Mouse (Mus musculus) embryonic facial prominence, embryonic 11.5 days (tissue): ENCODE results near the gene Adgra1. TPM values are rescaled to one million over a fixed set of nuclear protein-coding genes. Genes with fewer than 3 reads are reported as not detected.

Source experiments
- ATAC-seq: fragments of 200-750 bp; cut with Nextera tagmentation; replicated peaks from 2 replicates; pipeline ENCODE4 v1.8.0; 2017; ENCODE audit warnings: low read depth; ENCODE audit not compliant: insufficient number of reproducible peaks, low FRiP score, low TSS enrichment
- DNase-seq: peaks from one replicate; pipeline ENCODE4 v3.0.0-alpha.2; 2015; ENCODE audit warnings: low spot score
- H3K27ac ChIP-seq: fragments of 300-500 bp; sonication (generic); replicated peaks from 2 replicates; pipeline ENCODE4 v1.5.1; 2014; ENCODE audit warnings: mild to moderate bottlenecking, low read depth, low read length, control low read depth
- H3K27me3 ChIP-seq: fragments of 300-500 bp; sonication (generic); 2 replicates; pipeline ENCODE4 v1.6.1; 2014; ENCODE audit warnings: mild to moderate bottlenecking, low read length, moderate library complexity, mixed read lengths; ENCODE audit not compliant: control insufficient read depth, insufficient read depth
- H3K36me3 ChIP-seq: fragments of 300-500 bp; sonication (generic); replicated peaks from 2 replicates; pipeline ENCODE4 v1.6.1; 2014; ENCODE audit warnings: low read depth, mild to moderate bottlenecking, low read length, moderate library complexity, mixed read lengths; ENCODE audit not compliant: control insufficient read depth, insufficient read depth
- H3K4me1 ChIP-seq: fragments of 300-500 bp; sonication (generic); 2 replicates; pipeline ENCODE4 v1.6.1; 2014; ENCODE audit warnings: low read length, mixed read lengths; ENCODE audit not compliant: control insufficient read depth, insufficient read depth
- H3K4me2 ChIP-seq: fragments of 300-500 bp; sonication (generic); 2 replicates; pipeline ENCODE4 v1.6.1; 2014; ENCODE audit warnings: low read depth, mild to moderate bottlenecking, control low read depth, low read length, moderate library complexity
- H3K4me3 ChIP-seq: fragments of 300-500 bp; sonication (generic); 2 replicates; pipeline ENCODE4 v1.5.1; 2014; ENCODE audit warnings: low read depth, low read length, control low read depth
- H3K9ac ChIP-seq: fragments of 300-500 bp; sonication (generic); replicated peaks from 2 replicates; pipeline ENCODE4 v1.6.1; 2014; ENCODE audit warnings: mild to moderate bottlenecking, control low read depth, low read length
- H3K9me3 ChIP-seq: fragments of 300-500 bp; sonication (generic); replicated peaks from 2 replicates; pipeline ENCODE4 v1.6.1; 2016; ENCODE audit warnings: mild to moderate bottlenecking, low read length, inconsistent platforms, mixed read lengths; ENCODE audit not compliant: control insufficient read depth
- WGBS: fragments of 180-500 bp; shearing (Covaris S2); extraction: QIAGEN DNeasy Blood & Tissue Kit; methylation state at CpG from one replicate; pipeline ENCODE4 v1.1.7; 2014; 5-methylcytosine and 5-hydroxymethylcytosine counted together
- polyA plus RNA-seq: library from polyadenylated mRNA; unstranded; fragments of >200 nt; fragmentation: Nextera tagmentation; extraction: Ambion mirVana; gene quantifications from 2 replicates; pipeline ENCODE4 v1.2.1, GENCODE M21; 2014

Adgra1 gene
- polyA plus RNA-seq, 1 experiment from 2014 or later: 0.87 TPM

DNA sequence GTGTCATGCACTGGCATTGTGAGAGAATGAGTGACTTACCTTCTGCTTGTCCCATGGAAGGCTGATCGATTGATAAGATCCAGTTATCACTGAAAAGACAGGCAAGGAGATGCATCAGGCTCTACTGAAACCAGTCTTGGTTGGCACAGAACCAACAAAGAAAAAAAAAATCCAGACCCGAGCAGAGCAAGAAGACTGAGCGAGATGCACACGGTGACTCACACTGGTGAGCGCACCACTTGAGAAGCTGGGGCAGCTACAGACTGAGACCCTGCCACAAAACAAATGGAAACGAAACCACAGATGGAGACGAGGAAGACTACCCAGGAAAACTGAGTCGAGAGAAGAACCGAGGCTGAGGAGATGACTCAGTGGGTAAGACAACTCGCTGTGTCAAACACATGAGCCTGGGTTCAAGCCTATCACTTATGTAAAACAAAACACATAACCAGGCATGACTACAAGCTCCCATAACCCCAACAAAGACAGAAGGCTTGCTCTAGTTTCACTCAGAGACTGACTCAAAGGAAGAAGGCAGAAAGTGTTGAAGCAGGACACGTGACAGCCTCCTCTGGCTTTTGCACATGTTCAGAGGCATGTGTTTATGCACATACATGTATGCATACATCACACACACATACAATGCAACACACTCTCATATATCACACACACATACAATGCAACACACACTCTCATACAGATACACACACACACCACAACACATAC is 6.6 kb downstream of the Adgra1 start:
- DNase-seq (no peak), ATAC-seq (no peak)
- Histone ChIP-seq H3K4me2 (no peak overlapping the region), H3K4me1 (no peaks in the 10 kb centered on the region), H3K9ac (no peak overlapping the region), H3K27me3 (no peaks in the 10 kb centered on the region), H3K36me3 (no peaks in the 10 kb centered on the region), H3K9me3 (no peaks in the 10 kb centered on the region), H3K4me3 (no peak overlapping the region), H3K27ac (no peak overlapping the region)
- WGBS: 88% methylated on average over 11 of the region's 11 CpGs

DNA sequence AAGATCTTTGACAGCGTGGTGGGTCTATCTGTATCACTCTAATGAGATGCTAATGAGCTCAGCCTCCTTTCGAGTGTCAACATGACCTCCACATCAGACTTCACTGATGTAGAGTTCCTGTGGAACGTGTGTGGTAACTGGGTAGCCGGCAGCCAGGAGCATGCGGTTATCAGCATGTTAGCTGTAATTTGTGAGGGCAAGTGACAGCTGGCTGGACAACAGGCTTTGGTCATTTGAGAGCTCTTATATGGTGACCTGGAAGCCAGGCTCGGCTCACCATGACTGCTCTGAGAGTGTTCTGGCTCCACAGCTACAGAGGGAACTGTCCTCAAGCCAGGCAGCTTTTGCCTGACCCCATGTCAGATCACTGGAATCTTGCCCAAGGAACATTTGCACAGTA is 8.4 kb downstream of the Adgra1 start:
- Histone ChIP-seq H3K27me3 (no peaks in the 10 kb centered on the region), H3K4me2 (no peak overlapping the region), H3K27ac (no peak overlapping the region), H3K36me3 (no peaks in the 10 kb centered on the region), H3K4me1 (no peaks in the 10 kb centered on the region), H3K4me3 (no peak overlapping the region), H3K9me3 (no peaks in the 10 kb centered on the region), H3K9ac (no peak overlapping the region)
- ATAC-seq (no peak), DNase-seq (no peak)
- 73% methylated on average over 6 of the region's 6 CpGs for WGBS

DNA sequence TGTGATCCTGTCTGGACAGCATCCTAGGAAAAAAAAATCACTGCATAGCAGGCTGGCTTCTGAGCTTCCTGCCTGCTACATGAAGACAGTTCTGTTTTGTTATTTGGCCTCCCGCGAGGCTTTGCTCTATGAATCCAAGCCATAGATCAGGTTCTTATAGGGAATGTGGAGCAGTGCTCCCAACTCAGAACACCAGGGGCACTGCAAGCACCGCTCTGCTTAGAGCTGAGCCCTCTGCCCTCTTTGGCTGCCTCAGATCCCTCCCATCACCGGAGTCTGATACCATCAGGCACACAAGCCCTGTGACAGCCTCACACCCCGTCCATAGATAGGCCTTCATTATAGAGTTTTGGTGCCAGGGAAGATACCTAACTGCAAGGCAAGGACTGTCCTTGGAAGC is 9.2 kb downstream of the Adgra1 start:
- Histone ChIP-seq H3K9ac (no peak overlapping the region), H3K4me2 (no peak overlapping the region), H3K36me3 (no peaks in the 10 kb centered on the region), H3K4me3 (no peak overlapping the region), H3K27me3 (no peaks in the 10 kb centered on the region), H3K4me1 (no peaks in the 10 kb centered on the region), H3K9me3 (no peaks in the 10 kb centered on the region), H3K27ac (no peak overlapping the region)
- WGBS: 50% methylated on average over 5 of the region's 5 CpGs
- DNase-seq (no peak), ATAC-seq (no peak)

DNA sequence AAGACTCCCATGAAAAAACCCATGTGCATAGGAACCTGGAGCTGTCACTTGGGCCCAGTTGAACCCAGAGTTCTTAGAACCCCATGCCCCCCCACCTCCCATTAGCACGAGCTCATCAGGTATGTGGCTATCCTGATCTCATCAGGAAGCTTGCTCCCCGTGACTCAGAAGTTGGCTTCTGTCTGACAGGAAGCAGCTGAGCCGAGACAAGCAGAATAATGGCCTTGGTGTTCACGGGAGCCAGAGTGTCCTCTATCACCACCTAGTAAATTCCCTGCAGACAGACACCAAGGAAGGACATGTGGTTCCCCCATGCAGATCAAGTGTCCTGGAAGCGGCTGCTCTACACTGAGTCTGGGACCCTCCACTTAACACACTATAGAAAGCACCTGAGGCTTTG is 9.8 kb downstream of the Adgra1 start:
- Histone ChIP-seq H3K9me3 (no peaks in the 10 kb centered on the region), H3K9ac (no peak overlapping the region), H3K36me3 (no peaks in the 10 kb centered on the region), H3K4me1 (no peaks in the 10 kb centered on the region), H3K27ac (no peak overlapping the region), H3K4me3 (no peak overlapping the region), H3K4me2 (no peak overlapping the region), H3K27me3 (no peaks in the 10 kb centered on the region)
- no peak for ATAC-seq
- WGBS: 45% methylated on average over 5 of the region's 5 CpGs
- DNase-seq: no peak

DNA sequence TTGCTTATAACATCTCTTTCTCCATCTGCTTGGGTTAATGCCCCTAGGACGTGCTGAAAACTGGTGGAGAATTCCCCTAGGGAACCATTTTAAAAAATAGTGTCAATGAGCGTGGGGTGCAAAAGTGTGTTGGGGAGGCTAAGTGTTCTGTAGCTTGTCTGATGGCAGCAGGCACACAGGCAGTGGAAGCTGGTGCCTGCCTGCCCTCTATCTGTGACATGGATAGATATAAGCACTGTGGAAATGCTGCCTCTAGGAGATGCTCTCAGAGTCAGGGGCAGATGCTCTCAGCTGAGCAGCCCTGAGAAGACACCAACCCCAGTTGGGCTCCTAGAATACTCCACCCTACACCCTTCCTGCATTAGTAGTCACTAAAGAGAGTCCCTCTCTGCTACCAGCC is 11.1 kb downstream of the Adgra1 start:
- WGBS: 70% methylated on average over 2 of the region's 2 CpGs
- DNase-seq (no peak), ATAC-seq (no peak)
- no peak overlapping the region for H3K27ac ChIP-seq
- no peaks in the 10 kb centered on the region for H3K4me1 ChIP-seq
- H3K4me3 ChIP-seq: no peak overlapping the region
- H3K27me3 ChIP-seq: no peaks in the 10 kb centered on the region
- no peaks in the 10 kb centered on the region for H3K9me3 ChIP-seq
- no peaks in the 10 kb centered on the region for H3K36me3 ChIP-seq
- no peak overlapping the region for H3K4me2 ChIP-seq
- no peak overlapping the region for H3K9ac ChIP-seq

DNA sequence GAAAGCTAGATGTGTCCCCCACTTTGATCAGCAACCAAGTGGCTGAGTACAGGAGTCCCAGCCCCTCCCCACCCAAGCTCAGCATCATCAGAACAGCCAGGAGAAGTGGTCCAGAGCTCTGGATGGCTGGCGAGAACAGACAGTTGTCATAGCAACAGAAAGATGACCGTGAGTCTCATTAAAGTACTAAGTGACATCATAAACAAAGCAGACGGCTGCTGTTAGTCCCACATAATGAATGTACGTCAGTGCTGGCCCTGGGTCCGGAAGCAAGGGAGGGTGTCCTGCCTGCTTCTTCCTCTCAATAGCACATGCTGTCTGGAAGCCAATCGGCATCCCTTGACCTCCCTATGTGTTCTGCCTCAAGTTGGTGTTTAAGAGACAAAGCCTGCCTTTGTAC is 16.2 kb downstream of the Adgra1 start:
- H3K27me3 ChIP-seq: no peaks in the 10 kb centered on the region
- H3K27ac ChIP-seq: no peak overlapping the region
- ATAC-seq (peak; percentile 64), DNase-seq (peak; percentile 14)
- no peak overlapping the region for H3K4me2 ChIP-seq
- no peaks in the 10 kb centered on the region for H3K9me3 ChIP-seq
- no peak overlapping the region for H3K9ac ChIP-seq
- H3K4me3 ChIP-seq: no peak overlapping the region
- no peaks in the 10 kb centered on the region for H3K36me3 ChIP-seq
- H3K4me1 ChIP-seq: no peaks in the 10 kb centered on the region
- 23% methylated on average over 6 of the region's 6 CpGs for WGBS

DNA sequence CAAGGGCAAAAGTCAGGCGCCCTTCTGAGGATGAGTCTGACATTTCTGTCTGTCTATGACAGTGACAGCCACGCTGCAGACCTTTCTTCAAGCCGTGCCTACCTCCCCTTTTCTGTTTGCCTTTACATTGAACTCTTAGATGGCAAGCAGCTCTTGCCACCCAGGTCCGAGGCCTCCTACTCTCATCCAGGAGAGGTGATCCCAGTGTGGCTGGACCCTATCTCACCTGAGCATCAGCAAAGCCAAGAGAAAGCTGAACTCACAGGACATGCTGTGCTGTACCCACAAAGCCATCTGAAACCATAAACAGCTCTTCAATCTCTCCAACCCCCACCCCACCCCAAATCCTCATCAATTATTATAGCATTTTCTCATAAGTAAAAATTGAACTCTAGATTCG is 16.7 kb downstream of the Adgra1 start:
- Histone ChIP-seq H3K4me1 (no peaks in the 10 kb centered on the region), H3K9me3 (no peaks in the 10 kb centered on the region), H3K9ac (no peak overlapping the region), H3K4me2 (no peak overlapping the region), H3K4me3 (no peak overlapping the region), H3K36me3 (no peaks in the 10 kb centered on the region), H3K27ac (no peak overlapping the region), H3K27me3 (no peaks in the 10 kb centered on the region)
- DNase-seq (no peak), ATAC-seq (no peak)
- 55% methylated on average over 5 of the region's 5 CpGs for WGBS

- H3K9ac ChIP-seq: no peak overlapping the region
- no peaks in the 10 kb centered on the region for H3K4me1 ChIP-seq
- ATAC-seq: no peak
- no peak overlapping the region for H3K4me2 ChIP-seq
- H3K9me3 ChIP-seq: no peaks in the 10 kb centered on the region
- H3K36me3 ChIP-seq: no peaks in the 10 kb centered on the region
- no peak overlapping the region for H3K4me3 ChIP-seq
- no peak overlapping the region for H3K27ac ChIP-seq
- no peaks in the 10 kb centered on the region for H3K27me3 ChIP-seq
- 68% methylated on average over 6 of the region's 6 CpGs for WGBS
- DNase-seq: no peak
Observed at GRCm38 (mm10) chr7:139851098-139851497, 17.1 kb downstream of the Adgra1 start.
